In the genomic region with DNA sequence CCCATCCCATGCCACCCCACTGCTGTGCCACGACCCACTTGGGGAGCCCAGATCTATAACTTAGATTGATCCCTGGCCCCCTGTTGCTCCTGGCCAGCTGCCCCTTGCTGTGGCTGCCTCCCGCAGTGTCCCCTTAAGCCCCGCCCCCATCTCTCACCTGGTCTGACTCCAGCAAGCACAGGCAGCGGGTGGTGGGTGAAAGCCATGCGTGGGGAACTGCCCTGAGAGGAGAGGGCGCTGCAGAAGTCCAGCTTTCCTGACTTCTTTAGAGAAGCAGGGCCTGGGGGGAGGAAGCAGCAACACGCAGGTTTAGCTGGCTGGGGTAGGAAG, we compare ENCODE assay signal across 8 mouse cellular contexts. TPM values are rescaled to one million over a fixed set of nuclear protein-coding genes. Genes with fewer than 3 reads are reported as not detected.
DNase-seq lines count a peak whose midpoint lies in the region; ATAC-seq and TF ChIP-seq lines count a peak whose summit lies in the region.

No protein-coding gene starts in this region.

- H3K27ac ChIP-seq in heart, embryonic 11.5 days (ENCODE audit: low read depth, low read length): peak overlapping the region; percentile 90
- peak overlapping the region; percentile 92 for H3K27ac ChIP-seq in hindbrain, embryonic 12.5 days
- peak overlapping the region; percentile 91 for H3K27ac ChIP-seq in liver, adult 2 months (replicated peaks; ENCODE audit: insufficient read depth, low read depth, low read length)

- no peaks in the 10 kb centered on the region for H3K9me3 ChIP-seq in heart, embryonic 11.5 days (replicated peaks; ENCODE audit: control insufficient read depth, low read length)
- H3K9me3 ChIP-seq in hindbrain, embryonic 12.5 days (replicated peaks): no peaks in the 10 kb centered on the region

- H3K4me3 ChIP-seq in heart, embryonic 11.5 days (ENCODE audit: low read depth, low read length): peak overlapping the region; percentile 34
- H3K4me3 ChIP-seq in hindbrain, embryonic 12.5 days: no peak overlapping the region
- no peak overlapping the region for H3K4me3 ChIP-seq in liver, adult 2 months (ENCODE audit: insufficient read depth, low read depth, low read length)

- no peaks in the 10 kb centered on the region for H3K36me3 ChIP-seq in heart, embryonic 11.5 days (ENCODE audit: control insufficient read depth, insufficient read depth, low read length)
- peaks cover 6% of the 10 kb centered on the region; the same call in 1 of the 2 replicates for H3K36me3 ChIP-seq in hindbrain, embryonic 12.5 days
- H3K36me3 ChIP-seq in liver, adult 2 months (ENCODE audit: control insufficient read depth, insufficient read depth, low read length): peaks cover 6% of the 10 kb centered on the region; the same call in 1 of the 2 replicates

- H3K27me3 ChIP-seq in heart, embryonic 11.5 days (ENCODE audit: control insufficient read depth, insufficient read depth, low read length): peaks cover 17% of the 10 kb centered on the region
- H3K27me3 ChIP-seq in hindbrain, embryonic 12.5 days: peaks cover 61% of the 10 kb centered on the region
- H3K27me3 ChIP-seq in liver, adult 2 months (ENCODE audit: control insufficient read depth, insufficient read depth, low read length): no peaks in the 10 kb centered on the region

- no peak for ATAC-seq in heart, embryonic 11.5 days (replicated peaks; ENCODE audit: insufficient number of reproducible peaks, low FRiP score, low TSS enrichment)
- ATAC-seq in hindbrain, embryonic 12.5 days (ENCODE audit: low FRiP score): peak; percentile 4; the same call in 1 of the 2 replicates

- 20% methylated on average over 7 of the region's 7 CpGs for WGBS in heart, embryonic 11.5 days (ENCODE audit: insufficient replicate concordance)
- 31% methylated on average over 7 of the region's 7 CpGs for WGBS in hindbrain, embryonic 12.5 days
- WGBS in liver, adult 2 months: 44% methylated on average over 7 of the region's 7 CpGs

- DNase-seq in heart, postnatal 4 days: no peak
- peak; percentile 29 for DNase-seq in T-cell, adult 2 months (ENCODE audit: low spot score)
- DNase-seq in liver, adult 2 months (ENCODE audit: extremely low read depth, low read depth, low spot score): no peak
- DNase-seq in spleen, postnatal 4 days (ENCODE audit: low spot score in 2 of 2): peak; percentile 77 to 87
- DNase-seq in urinary bladder, postnatal 4 days (ENCODE audit: low spot score in 2 of 2): no peak
- DNase-seq in embryo, embryonic 11 days: no peak

- no peak for TF ChIP-seq POLR2A in liver, adult 2 months (IDR thresholded peaks at IDR 0.05; ENCODE audit: extremely low read depth, insufficient read depth, low read length)

- H3K4me1 ChIP-seq in heart, embryonic 11.5 days (ENCODE audit: control insufficient read depth, insufficient read depth, low read length): peaks cover 56% of the 10 kb centered on the region
- H3K4me1 ChIP-seq in hindbrain, embryonic 12.5 days: peaks cover 57% of the 10 kb centered on the region
- H3K4me1 ChIP-seq in liver, adult 2 months (ENCODE audit: control insufficient read depth, insufficient read depth, low read length): peaks cover 38% of the 10 kb centered on the region

- no peaks in the 10 kb centered on the region for H3K79me2 ChIP-seq in liver, adult 2 months (ENCODE audit: control insufficient read depth, insufficient read depth, low read length)

- TF ChIP-seq CTCF in liver, adult 2 months (IDR thresholded peaks at IDR 0.05; ENCODE audit: low read depth, low read length): no peak

- peak overlapping the region; percentile 57 for H3K4me2 ChIP-seq in heart, embryonic 11.5 days
- peak overlapping the region; percentile 28 for H3K4me2 ChIP-seq in hindbrain, embryonic 12.5 days (replicated peaks)

- H3K9ac ChIP-seq in heart, embryonic 11.5 days (ENCODE audit: low read depth, low read length): peak overlapping the region; percentile 61
- peak overlapping the region; percentile 50 for H3K9ac ChIP-seq in hindbrain, embryonic 12.5 days
- H3K9ac ChIP-seq in liver, adult 2 months (ENCODE audit: low read depth, low read length): peak overlapping the region; percentile 22

RNA-seq across cellular contexts. Expression of a gene that starts 0.7 kb away (rescaled TPM):
- 3.4 and 5.4 TPM in 2 replicates for polyA plus RNA-seq in heart, embryonic 11.5 days (2014; fragmentation: Nextera tagmentation; extraction: Ambion mirVana)
- total RNA-seq in heart, postnatal 4 days (2021): 1 to 10 TPM; 1.1 to 1.3 TPM
- 3.0 and 3.6 TPM in 2 replicates for polyA plus RNA-seq in hindbrain, embryonic 12.5 days (2016; fragmentation: Nextera tagmentation; extraction: Ambion mirVana)
- total RNA-seq in liver, adult 2 months (2014; rRNA removed): not detected in 2 replicates
- polyA plus RNA-seq in liver, adult 2 months (2012; rRNA removed): 0.19 TPM in 1 of 2 replicates, not detected in the other

RNA-seq across cellular contexts. Expression of a gene that starts 22.3 kb away (rescaled TPM):
- 19.5 and 22.9 TPM in 2 replicates for polyA plus RNA-seq in heart, embryonic 11.5 days (2014; fragmentation: Nextera tagmentation; extraction: Ambion mirVana)
- total RNA-seq in heart, postnatal 4 days (2021): 10 to 100 TPM in 1 of 2 experiments, 1 to 10 TPM in 1; 9.6 to 10.6 TPM
- 4.6 and 4.9 TPM in 2 replicates for polyA plus RNA-seq in hindbrain, embryonic 12.5 days (2016; fragmentation: Nextera tagmentation; extraction: Ambion mirVana)
- total RNA-seq in liver, adult 2 months (2014; rRNA removed): 0.18 and 0.47 TPM in 2 replicates
- polyA plus RNA-seq in liver, adult 2 months (2012; rRNA removed): 0.71 and 1.3 TPM in 2 replicates

RNA-seq across cellular contexts. Expression of a gene that starts 35.9 kb away (rescaled TPM):
- polyA plus RNA-seq in heart, embryonic 11.5 days (2014; fragmentation: Nextera tagmentation; extraction: Ambion mirVana): 19.1 and 19.6 TPM in 2 replicates
- 10 to 100 TPM; 65.0 to 68.7 TPM for total RNA-seq in heart, postnatal 4 days (2021)
- polyA plus RNA-seq in hindbrain, embryonic 12.5 days (2016; fragmentation: Nextera tagmentation; extraction: Ambion mirVana): 20.9 and 21.3 TPM in 2 replicates
- 5.3 and 8.0 TPM in 2 replicates for total RNA-seq in liver, adult 2 months (2014; rRNA removed)
- 31.0 and 32.6 TPM in 2 replicates for polyA plus RNA-seq in liver, adult 2 months (2012; rRNA removed)

RNA-seq across cellular contexts. Expression of a gene that starts 37.4 kb away (rescaled TPM):
- polyA plus RNA-seq in heart, embryonic 11.5 days (2014; fragmentation: Nextera tagmentation; extraction: Ambion mirVana): 49.7 and 51.6 TPM in 2 replicates
- 10 to 100 TPM; 47.4 to 48.8 TPM for total RNA-seq in heart, postnatal 4 days (2021)
- polyA plus RNA-seq in hindbrain, embryonic 12.5 days (2016; fragmentation: Nextera tagmentation; extraction: Ambion mirVana): 51.2 and 55.9 TPM in 2 replicates
- total RNA-seq in liver, adult 2 months (2014; rRNA removed): 20.7 and 27.3 TPM in 2 replicates
- 44.6 and 58.6 TPM in 2 replicates for polyA plus RNA-seq in liver, adult 2 months (2012; rRNA removed)

Comparison
In these comparisons a context has a peak if more than half of its experiments do, and no peak if none do; other contexts are left out.
1. DNase-seq: peak in T-cell, adult 2 months (single experiment) and spleen, postnatal 4 days (2 of 2); none in heart, postnatal 4 days (single experiment), liver, adult 2 months (single experiment), urinary bladder, postnatal 4 days (0 of 2) and embryo, embryonic 11 days (single experiment).
2. Peak in every context shown above with its lines, with median percentiles within 50 percentile points of each other: H3K27ac ChIP-seq and H3K9ac ChIP-seq.